Mouse (Mus musculus) telencephalon, adult 2 months (tissue): ENCODE results near the gene Rsph10b.

Experiments used
- DNase-seq: peaks from one replicate; pipeline ENCODE4 v3.0.0-alpha.2; 2011; ENCODE audit warnings: low read depth, low spot score

Rsph10b gene

DNA sequence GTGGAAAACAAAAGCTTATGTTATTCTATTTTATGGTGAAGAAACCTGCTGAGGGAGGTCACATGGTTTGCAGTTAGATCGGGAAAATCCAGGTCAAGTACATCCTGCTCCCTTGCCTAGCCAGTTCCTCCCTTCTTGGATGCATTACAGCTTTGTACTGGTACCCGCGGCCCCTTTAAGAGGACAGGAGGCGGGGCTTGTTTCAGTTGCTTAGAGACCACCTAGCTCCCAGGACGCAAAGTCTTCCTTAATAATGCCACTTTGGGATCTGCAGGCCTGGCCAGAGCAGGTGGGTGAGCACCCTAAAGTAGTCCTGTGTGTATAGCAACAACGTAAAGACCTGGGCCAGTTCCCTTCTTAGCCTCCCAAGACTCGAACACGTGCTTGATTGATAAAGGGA, at the start of gene Rsph10b:
Gene Rsph10b (plus strand): TSS at position 205 of the 400 bp plus-strand sequence.
- DNase-seq: no peak

DNA sequence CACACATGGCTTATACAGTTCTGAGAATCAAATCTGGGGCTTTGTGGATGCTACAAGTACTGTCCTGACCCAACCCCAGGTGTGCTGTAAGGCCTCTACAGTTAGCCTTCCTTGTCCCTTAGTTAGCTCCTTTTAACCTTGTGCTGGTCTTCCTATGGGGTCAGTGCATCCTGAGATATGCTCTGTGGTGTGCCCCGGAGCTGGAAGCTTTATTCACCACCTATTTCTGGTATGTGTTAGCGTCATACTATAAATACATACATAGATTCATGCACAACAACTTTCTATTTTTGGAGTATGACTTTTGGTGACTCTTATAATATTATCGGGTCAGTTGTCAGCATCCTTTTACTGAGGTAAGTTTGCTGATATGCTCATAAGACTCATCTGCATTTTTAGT, 47.6 kb upstream of the Rsph10b start:
- no peak for DNase-seq

DNA sequence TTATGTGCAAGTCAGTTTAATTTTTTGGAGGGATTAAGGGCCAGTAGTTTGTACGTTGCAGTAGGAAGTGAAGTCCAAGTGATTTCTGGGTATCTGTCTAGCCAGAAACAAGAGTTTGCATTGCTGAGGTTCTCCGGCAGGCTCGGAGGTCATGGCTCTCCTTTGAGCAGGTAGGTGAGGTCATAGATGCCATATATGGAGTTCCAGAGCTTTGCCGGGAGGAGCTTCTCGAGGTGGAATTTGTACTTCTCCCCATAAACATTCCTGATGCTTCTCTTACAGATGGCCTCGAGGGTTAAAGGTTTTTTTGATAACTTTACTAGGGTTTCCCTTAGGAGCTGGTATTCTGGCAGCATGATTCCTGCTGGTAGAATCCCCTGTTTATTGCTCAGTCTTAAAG, 42.1 kb upstream of the Rsph10b start:
- no peak for DNase-seq

DNA sequence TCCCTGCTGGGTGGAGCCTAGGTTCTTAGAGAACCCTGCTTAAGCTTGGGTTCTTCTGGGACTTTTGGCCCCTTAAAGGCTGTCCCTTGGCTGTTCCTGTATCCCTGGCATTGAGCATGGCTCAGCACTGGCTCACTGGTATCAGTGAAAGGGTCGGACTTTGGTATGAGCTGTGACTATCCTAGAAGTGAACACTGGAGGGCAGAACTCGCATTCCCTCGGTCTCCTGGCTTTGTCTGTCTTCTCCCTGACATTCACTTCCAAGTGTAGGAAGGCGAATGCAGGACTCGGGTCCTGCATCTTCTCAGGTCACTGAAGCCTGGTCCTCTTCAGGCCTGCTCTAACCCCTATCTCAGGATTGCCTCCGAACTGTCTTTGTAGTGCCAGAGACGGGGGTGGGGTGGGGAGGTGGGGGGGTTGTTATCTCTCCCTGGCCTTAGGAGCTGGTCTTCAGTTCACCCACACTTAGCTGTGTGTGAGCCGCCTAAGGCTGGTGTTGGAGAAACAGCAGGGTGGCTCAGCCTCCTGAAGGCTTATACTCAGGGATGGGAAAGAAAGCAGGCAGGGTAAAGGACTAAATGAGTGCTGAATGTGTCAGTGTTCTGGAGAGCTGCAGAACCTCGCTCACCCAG, 40.5 kb upstream of the Rsph10b start:
- DNase-seq: no peak

GRCm38 (mm10) chr5:143893396-143893795, 39.4 kb upstream of the Rsph10b start:
- DNase-seq: no peak

GRCm38 (mm10) chr5:143897635-143898330, 35.1 kb upstream of the Rsph10b start, which contains the start of gene Ankrd61:
Gene Ankrd61 (minus strand): TSS chr5:143897685.
- no peak for DNase-seq

DNA sequence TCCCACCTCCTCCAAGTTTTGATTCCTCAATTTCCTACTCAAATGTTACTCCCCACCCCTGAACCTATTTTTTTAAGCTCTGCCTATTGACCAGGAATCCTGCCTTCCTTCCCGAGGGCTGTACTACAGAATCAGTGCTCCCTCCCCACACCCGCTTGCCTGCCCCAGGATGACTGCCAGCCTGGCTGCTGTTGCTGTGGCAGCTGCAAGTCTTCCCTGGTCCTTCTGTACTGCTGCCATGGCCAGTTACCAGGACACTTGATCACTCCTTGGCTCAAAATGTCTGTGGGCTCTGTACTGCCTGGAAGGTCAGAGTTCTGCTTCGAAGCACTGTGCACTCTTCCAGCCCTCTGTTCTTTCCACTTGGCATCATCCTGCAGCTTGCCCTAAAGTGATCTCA, 30.7 kb upstream of the Rsph10b start:
- DNase-seq: no peak

GRCm38 (mm10) chr5:143903813-143904212, 29.0 kb upstream of the Rsph10b start:
- DNase-seq: no peak

DNA sequence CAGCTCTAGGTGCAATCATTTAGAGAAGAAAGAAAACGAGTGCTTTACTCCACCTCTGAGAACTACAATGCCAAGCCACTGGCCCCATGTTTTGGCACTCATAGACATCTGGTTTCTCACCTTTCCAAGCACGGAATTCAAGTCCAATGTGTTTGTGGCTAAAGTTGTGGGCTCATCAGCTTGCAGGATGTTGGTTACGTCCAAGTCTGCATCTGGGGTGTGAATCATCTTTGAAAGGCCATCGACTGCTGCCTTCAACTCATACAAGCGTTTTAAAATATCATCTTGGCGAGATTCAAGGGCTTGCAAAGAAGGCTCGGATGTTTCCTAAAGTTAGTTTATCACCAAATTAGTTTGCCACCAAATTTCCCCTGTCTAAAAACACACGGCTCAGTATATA, 26.4 kb upstream of the Rsph10b start:
- no peak for DNase-seq

GRCm38 (mm10) chr5:143908926-143909325, 23.9 kb upstream of the Rsph10b start:
- DNase-seq: no peak

DNA sequence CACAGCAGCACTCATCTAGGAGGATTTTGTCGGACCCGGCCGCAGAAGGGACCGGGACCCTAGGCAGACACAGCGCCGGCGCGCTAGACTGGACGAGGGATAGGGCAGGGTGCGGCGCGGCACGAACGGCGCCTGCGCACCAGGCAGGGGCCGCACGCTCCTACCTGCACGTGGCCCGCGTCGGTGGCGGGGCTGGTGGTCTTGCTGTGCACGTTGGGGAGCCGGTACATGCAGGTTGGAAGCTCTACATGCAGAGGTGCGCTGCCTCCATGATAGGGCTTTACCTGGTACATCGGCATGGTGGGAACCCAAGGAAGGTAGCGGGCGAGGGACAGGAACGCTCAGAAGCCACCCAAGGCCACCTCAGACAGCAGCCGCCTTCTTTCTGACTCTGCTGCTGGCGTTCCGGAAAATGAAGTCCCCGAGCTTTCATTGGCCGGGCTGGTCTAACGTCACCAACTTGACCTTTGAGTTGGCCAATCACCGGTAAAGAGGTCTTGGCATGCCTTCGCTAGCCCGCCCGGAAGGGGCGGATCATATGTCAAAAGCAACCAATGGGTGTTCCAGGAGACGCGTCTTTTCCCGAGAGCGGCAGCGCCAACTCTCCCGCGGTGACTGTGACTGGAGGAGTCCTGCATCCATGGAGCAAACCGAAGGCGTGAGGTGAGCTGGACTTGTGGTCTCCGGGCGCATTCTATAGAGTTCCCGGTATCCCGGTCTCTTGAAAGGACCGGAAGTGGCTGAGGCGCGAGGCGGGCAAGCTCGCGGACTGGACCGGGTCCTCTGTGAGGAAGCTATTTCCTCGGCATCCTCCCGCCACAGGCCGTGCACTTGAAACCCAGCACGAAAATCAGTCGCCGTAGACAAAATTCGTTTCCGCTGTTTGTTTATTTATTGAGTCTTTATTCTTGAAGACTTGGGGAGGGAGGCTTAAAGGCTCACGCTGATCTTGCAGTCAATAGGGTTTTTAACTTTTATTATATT, 23.1 kb upstream of the Rsph10b start, which contains the start of the genes Aimp2 and Pms2:
Gene Aimp2 (minus strand): TSS at position 431 of the 984 bp plus-strand sequence.
Gene Pms2 (plus strand): TSS at position 548 of the 984 bp plus-strand sequence.
- peak; percentile 99 for DNase-seq

GRCm38 (mm10) chr5:143916221-143916620, 16.6 kb upstream of the Rsph10b start:
- DNase-seq: no peak

GRCm38 (mm10) chr5:143917418-143917817, 15.4 kb upstream of the Rsph10b start:
- no peak for DNase-seq

DNA sequence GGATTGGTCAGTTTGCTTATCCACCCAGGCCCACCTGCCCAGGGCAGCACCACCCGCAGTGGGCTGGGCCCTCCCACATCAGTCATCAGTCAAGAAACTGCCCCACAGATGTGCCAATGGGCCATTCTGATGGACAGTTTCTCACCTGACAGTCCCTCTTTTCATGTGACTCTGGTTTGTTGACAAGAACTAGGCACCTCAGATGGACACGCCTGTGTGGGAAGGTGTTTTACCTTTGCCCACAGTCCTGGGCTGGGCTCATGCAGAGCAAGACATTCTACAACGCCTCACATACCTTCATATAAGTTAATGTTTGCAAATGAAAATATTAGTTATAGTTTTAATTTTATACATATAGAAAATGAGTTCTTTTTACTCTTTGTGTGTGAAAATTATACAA, 14.7 kb upstream of the Rsph10b start:
- no peak for DNase-seq

DNA sequence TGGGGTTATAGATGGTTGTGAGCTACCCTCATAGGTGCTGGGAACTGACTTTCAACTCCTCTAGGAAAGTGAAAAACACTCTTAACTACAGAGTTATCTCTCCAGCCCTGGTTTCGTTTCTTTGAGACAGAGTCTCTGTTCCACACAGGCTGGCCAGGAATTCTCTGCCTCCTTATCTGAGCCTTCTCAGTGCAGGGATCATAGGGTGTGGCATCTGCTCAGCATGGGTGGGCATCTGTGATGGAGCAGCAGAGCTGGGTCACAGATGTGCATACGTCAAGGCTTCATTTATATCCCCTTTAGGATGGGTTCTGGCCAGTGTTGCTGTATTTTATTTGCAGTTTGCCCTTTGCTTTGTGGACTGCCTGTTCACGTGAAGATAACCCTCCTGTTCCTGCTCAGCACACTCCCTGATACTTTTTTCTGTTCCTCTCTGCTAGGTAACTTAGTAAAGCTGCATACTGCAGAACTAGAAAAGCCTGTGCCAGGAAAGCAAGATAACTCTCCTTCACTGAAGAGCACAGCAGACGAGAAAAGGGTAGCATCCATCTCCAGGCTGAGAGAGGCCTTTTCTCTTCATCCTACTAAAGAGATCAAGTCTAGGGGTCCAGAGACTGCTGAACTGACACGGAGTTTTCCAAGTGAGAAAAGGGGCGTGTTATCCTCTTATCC, 7.9 kb upstream of the Rsph10b start:
- no peak for DNase-seq

- DNase-seq: no peak
These were observed 5.0 kb upstream of the Rsph10b start, which contains the start of gene Gm42421 for GRCm38 (mm10) chr5:143927875-143928274. Gene Gm42421 (plus strand): TSS chr5:143928175.

GRCm38 (mm10) chr5:143929291-143929690, 3.5 kb upstream of the Rsph10b start:
- DNase-seq: no peak

DNA sequence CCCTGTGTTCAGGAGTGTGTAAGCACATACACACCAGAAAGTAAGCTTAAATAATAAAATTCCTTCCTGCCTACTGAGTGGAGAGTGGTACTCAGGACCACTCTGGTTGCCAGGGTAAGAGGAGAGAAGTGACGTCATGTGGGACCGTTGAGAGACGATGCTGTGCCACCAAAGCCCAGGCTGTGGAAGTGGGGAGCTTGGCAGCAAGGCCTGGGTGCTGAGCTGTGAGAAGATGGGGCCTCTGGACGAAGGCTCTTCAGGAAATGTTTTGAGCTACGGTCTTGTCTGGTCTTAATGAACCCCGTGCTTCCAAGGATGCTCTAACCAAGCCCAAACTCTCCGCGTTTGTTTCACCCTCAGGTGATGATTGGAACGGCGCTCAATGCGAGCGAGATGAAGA, 2.2 kb upstream of the Rsph10b start:
- no peak for DNase-seq

DNA sequence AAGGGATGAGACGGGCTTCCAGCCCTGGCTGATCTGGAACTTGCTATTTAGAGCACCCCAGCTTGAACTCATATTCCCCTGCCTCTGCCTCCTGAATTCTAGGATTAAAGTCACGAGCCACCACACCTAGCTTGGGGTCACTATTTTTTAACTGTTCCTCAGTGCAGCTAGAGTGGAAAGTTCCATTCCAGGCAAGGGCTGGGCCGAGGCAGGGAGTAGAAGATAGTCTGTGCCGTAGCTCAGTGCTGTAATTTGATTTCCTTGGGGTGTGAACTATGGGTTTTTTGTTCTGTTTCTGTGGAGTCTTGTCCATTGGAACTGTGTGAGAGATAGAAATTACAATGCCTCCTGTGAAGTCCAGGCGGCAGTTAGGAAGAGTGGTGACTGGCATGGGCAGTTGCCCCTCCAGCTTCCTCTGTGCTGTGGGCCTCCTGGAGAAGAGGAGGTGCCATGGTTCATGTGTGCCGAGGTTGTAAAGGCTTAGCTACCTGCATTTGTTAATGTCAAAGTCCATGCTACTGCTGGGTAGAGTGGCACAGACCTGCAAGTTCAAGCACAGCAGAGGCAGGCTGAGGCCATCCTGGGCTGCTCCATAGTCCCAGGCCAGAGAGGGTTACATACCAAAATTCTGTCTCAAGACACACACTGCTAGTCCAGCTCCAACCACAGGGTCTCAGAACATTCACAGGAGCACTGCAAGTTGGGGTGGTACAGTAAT, 813 bp upstream of the Rsph10b start:
- DNase-seq: no peak

GRCm38 (mm10) chr5:143933414-143933813, 579 bp downstream of the Rsph10b start:
- no peak for DNase-seq

- DNase-seq: no peak
These were observed 1.0 kb downstream of the Rsph10b start for GRCm38 (mm10) chr5:143933875-143934274.
